ENCODE assay signal across 9 mouse cellular contexts in the genomic region with DNA sequence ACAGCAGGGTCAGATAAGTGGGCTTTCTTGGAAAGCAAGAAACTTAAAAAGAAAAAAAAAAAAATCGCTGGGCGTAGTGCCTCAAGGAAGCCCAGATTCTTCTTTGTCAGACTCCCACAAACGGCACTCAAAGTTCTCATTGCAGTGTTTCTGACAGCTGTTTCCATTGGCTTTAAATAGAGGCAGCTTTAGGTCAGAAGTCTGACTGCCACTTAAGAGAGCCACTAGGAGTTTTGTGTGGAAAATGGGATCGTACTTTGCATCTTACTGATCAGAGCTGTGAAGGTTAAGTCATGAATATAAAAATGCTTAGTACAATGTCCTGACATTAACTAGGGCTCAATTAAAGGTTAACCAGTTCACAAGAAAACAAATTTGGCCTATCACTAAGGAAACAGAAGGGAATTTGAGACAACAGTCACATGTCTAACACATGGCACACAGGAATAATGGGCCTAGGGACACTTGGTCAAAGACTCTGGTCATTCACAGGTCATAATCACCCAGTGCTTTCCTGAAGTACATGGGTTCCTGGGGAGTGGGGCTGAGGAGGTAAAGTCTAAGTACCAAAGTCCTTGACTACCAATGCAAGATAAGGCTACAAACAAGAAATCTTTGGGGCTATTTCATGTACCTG. TPM values are rescaled to one million over a fixed set of nuclear protein-coding genes. Genes with fewer than 3 reads are reported as not detected.
DNase-seq lines count a peak whose midpoint lies in the region; ATAC-seq lines count a peak whose summit lies in the region.
"Had no signal": no experiment of that assay in that cellular context is flagged by ENCODE, and none has a peak within 500 bp of the region (broad histone marks: within the 10 kb centered on the region; RNA-seq: fewer than 3 reads in every experiment).

No protein-coding gene starts in this region.

- no peak overlapping the region for H3K4me3 ChIP-seq in kidney, embryonic 14.5 days (ENCODE audit: low read length)
- no peak overlapping the region for H3K4me3 ChIP-seq in forebrain, embryonic 14.5 days (ENCODE audit: low read depth, low read length)
- no peak overlapping the region for H3K4me3 ChIP-seq in neural tube, embryonic 14.5 days (ENCODE audit: low read depth, low read length)

- peaks cover 15% of the 10 kb centered on the region for H3K36me3 ChIP-seq in kidney, embryonic 14.5 days (ENCODE audit: control insufficient read depth, insufficient read depth, low read length)
- H3K36me3 ChIP-seq in forebrain, embryonic 14.5 days (ENCODE audit: control insufficient read depth, insufficient read depth, low read length) = peaks cover 29% of the 10 kb centered on the region
- 0 out of 2 replicates have a peak, but pooled peaks cover 11% of the 10 kb centered on the region for H3K36me3 ChIP-seq in neural tube, embryonic 14.5 days (ENCODE audit: control insufficient read depth, insufficient read depth, low read length)

- H3K27ac ChIP-seq in kidney, embryonic 14.5 days (ENCODE audit: low read depth, low read length) = no peak overlapping the region
- H3K27ac ChIP-seq in forebrain, embryonic 14.5 days (ENCODE audit: low read depth, low read length) = peak overlapping the region; percentile 86
- H3K27ac ChIP-seq in neural tube, embryonic 14.5 days (ENCODE audit: low read depth, low read length) = peak overlapping the region; percentile 73; the same call in 1 of the 2 replicates
- H3K27ac ChIP-seq: macrophage had no signal

- H3K4me2 ChIP-seq in kidney, embryonic 14.5 days (replicated peaks; ENCODE audit: low read depth, low read length) = no peak overlapping the region
- peak overlapping the region; percentile 20; the same call in 1 of the 2 replicates for H3K4me2 ChIP-seq in forebrain, embryonic 14.5 days (ENCODE audit: low read length)
- no peak overlapping the region; the same call in 1 of the 2 replicates for H3K4me2 ChIP-seq in neural tube, embryonic 14.5 days (ENCODE audit: low read depth, low read length)

- 58% methylated on average over 4 of the region's 4 CpGs for WGBS in kidney, embryonic 14.5 days
- 4% methylated on average over 4 of the region's 4 CpGs for WGBS in forebrain, embryonic 14.5 days
- WGBS in neural tube, embryonic 14.5 days = 19% methylated on average over 4 of the region's 4 CpGs

- no peaks in the 10 kb centered on the region for H3K9me3 ChIP-seq in kidney, embryonic 14.5 days (ENCODE audit: control insufficient read depth, low read length)
- H3K9me3 ChIP-seq in forebrain, embryonic 14.5 days (replicated peaks; ENCODE audit: control insufficient read depth, low read length) = no peaks in the 10 kb centered on the region
- H3K9me3 ChIP-seq in neural tube, embryonic 14.5 days (ENCODE audit: control insufficient read depth, low read length) = no peaks in the 10 kb centered on the region

- no peak for ATAC-seq in kidney, embryonic 14.5 days (ENCODE audit: low FRiP score, low TSS enrichment)
- no peak for ATAC-seq in forebrain, embryonic 14.5 days
- no peak for ATAC-seq in neural tube, embryonic 14.5 days (ENCODE audit: low read depth)
- no peak for ATAC-seq in frontal cortex, adult (ENCODE audit: low TSS enrichment)

- no peaks in the 10 kb centered on the region for H3K27me3 ChIP-seq in kidney, embryonic 14.5 days (ENCODE audit: control insufficient read depth, insufficient read depth, low read length)
- no peaks in the 10 kb centered on the region for H3K27me3 ChIP-seq in forebrain, embryonic 14.5 days (replicated peaks; ENCODE audit: control insufficient read depth, insufficient read depth, low read length)
- no peaks in the 10 kb centered on the region for H3K27me3 ChIP-seq in neural tube, embryonic 14.5 days (ENCODE audit: control insufficient read depth, insufficient read depth, low read length)

- H3K9ac ChIP-seq in kidney, embryonic 14.5 days (ENCODE audit: low read depth, low read length) = no peak overlapping the region
- peak overlapping the region; percentile 29 for H3K9ac ChIP-seq in forebrain, embryonic 14.5 days (ENCODE audit: low read length)
- no peak overlapping the region for H3K9ac ChIP-seq in neural tube, embryonic 14.5 days (replicated peaks; ENCODE audit: low read depth, low read length)

- peak; percentile 69 for DNase-seq in kidney, adult 11 months
- DNase-seq in forebrain, embryonic 14.5 days (ENCODE audit: low spot score) = no peak
- peak; percentile 62 to 84 for DNase-seq in kidney, adult 8-10 months
- DNase-seq in adrenal gland, adult 2 months = no peak
- DNase-seq in urinary bladder, adult 2 months (ENCODE audit: low spot score) = no peak

- H3K4me1 ChIP-seq in kidney, embryonic 14.5 days (ENCODE audit: control insufficient read depth, insufficient read depth, low read length) = peaks cover 52% of the 10 kb centered on the region
- H3K4me1 ChIP-seq in forebrain, embryonic 14.5 days (ENCODE audit: control insufficient read depth, insufficient read depth, low read length) = peaks cover 55% of the 10 kb centered on the region
- H3K4me1 ChIP-seq in neural tube, embryonic 14.5 days (ENCODE audit: control insufficient read depth, insufficient read depth, low read length) = peaks cover 68% of the 10 kb centered on the region

RNA-seq across cellular contexts. Expression of a gene that starts 19.6 kb away (rescaled TPM):
- 76.5 and 81.6 TPM in 2 replicates for polyA plus RNA-seq in kidney, embryonic 14.5 days (2014; fragmentation: Nextera tagmentation; extraction: Ambion mirVana)
- polyA plus RNA-seq in forebrain, embryonic 14.5 days (2014; fragmentation: Nextera tagmentation; extraction: Ambion mirVana) = 131 and 154 TPM in 2 replicates
- 151 TPM in 2 replicates for polyA plus RNA-seq in neural tube, embryonic 14.5 days (2014; fragmentation: Nextera tagmentation; extraction: Ambion mirVana)
- 10 to 100 TPM; 59.1 to 67.9 TPM for total RNA-seq in adrenal gland, adult 2 months (2021)
- polyA plus RNA-seq in adrenal gland, adult 2 months (2012; rRNA removed) = 12.5 and 16.7 TPM in 2 replicates
- 18.0 and 36.2 TPM in 2 replicates for polyA plus RNA-seq in urinary bladder, adult 2 months (2012; rRNA removed)

Comparison
In these comparisons a context has a peak if more than half of its experiments do, and no peak if none do; other contexts are left out.
1. DNase-seq: peak in kidney, adult 11 months (single experiment) and kidney, adult 8-10 months (2 of 2); none in forebrain, embryonic 14.5 days (single experiment), adrenal gland, adult 2 months (single experiment) and urinary bladder, adult 2 months (single experiment).